ENCODE assay signal across 23 mouse cellular contexts in genomic region chr2:173292551-173292950, GRCm38 (mm10). TPM values are rescaled to one million over a fixed set of nuclear protein-coding genes. Genes with fewer than 3 reads are reported as not detected.
DNase-seq lines count a peak whose midpoint lies in the region; ATAC-seq and TF ChIP-seq lines count a peak whose summit lies in the region.
"Had no signal": no experiment of that assay in that cellular context is flagged by ENCODE, and none has a peak within 500 bp of the region (broad histone marks: within the 10 kb centered on the region; RNA-seq: fewer than 3 reads in every experiment).

No protein-coding gene starts in this region.

- no peak overlapping the region for H3K4me2 ChIP-seq in hindbrain, embryonic 15.5 days
- H3K4me2 ChIP-seq in limb, embryonic 13.5 days (replicated peaks), result no peak overlapping the region
- H3K4me2 ChIP-seq: embryonic facial prominence, embryonic 12.5 days; embryonic facial prominence, embryonic 15.5 days; heart, embryonic 12.5 days; heart, embryonic 15.5 days; hindbrain, embryonic 12.5 days had no signal

- WGBS in hindbrain, embryonic 15.5 days, result 97% methylated on average over 2 of the region's 2 CpGs
- WGBS in hindbrain, embryonic 10.5 days, result 97% methylated on average over 2 of the region's 2 CpGs
- 88% methylated on average over 2 of the region's 2 CpGs for WGBS in limb, embryonic 13.5 days
- 90% methylated on average over 2 of the region's 2 CpGs for WGBS in limb, embryonic 10.5 days

- TF ChIP-seq CTCF in E14TG2a.4 (conservative IDR thresholded peaks at IDR 0.05; ENCODE audit: low read length), result no peak

- 0 out of 2 replicates have a peak, but pooled peaks cover 4% of the 10 kb centered on the region for H3K4me1 ChIP-seq in hindbrain, embryonic 15.5 days (replicated peaks)
- H3K4me1 ChIP-seq in hindbrain, embryonic 10.5 days (replicated peaks), result no peaks in the 10 kb centered on the region
- no peaks in the 10 kb centered on the region for H3K4me1 ChIP-seq in limb, embryonic 13.5 days
- H3K4me1 ChIP-seq in limb, embryonic 10.5 days, result no peaks in the 10 kb centered on the region
- peaks cover 53% of the 10 kb centered on the region for H3K4me1 ChIP-seq in E14TG2a.4 (replicated peaks; ENCODE audit: low read depth, low read length)
- H3K4me1 ChIP-seq: embryonic facial prominence, embryonic 12.5 days; embryonic facial prominence, embryonic 15.5 days; heart, embryonic 12.5 days; heart, embryonic 15.5 days; hindbrain, embryonic 12.5 days had no signal

- no peak overlapping the region for H3K9ac ChIP-seq in hindbrain, embryonic 15.5 days
- H3K9ac ChIP-seq in limb, embryonic 13.5 days, result no peak overlapping the region
- H3K9ac ChIP-seq: embryonic facial prominence, embryonic 12.5 days; embryonic facial prominence, embryonic 15.5 days; forebrain, postnatal 0 days; heart, embryonic 12.5 days; heart, embryonic 15.5 days; hindbrain, embryonic 12.5 days had no signal

- no peak overlapping the region for H3K27ac ChIP-seq in hindbrain, embryonic 15.5 days (replicated peaks)
- no peak overlapping the region for H3K27ac ChIP-seq in hindbrain, embryonic 10.5 days
- H3K27ac ChIP-seq in limb, embryonic 13.5 days, result no peak overlapping the region
- H3K27ac ChIP-seq in limb, embryonic 10.5 days, result no peak overlapping the region
- H3K27ac ChIP-seq: embryonic facial prominence, embryonic 12.5 days; embryonic facial prominence, embryonic 15.5 days; heart, embryonic 15.5 days; hindbrain, embryonic 12.5 days had no signal

- H3K9me3 ChIP-seq in hindbrain, embryonic 15.5 days, result no peaks in the 10 kb centered on the region
- H3K9me3 ChIP-seq in hindbrain, embryonic 10.5 days, result no peaks in the 10 kb centered on the region
- H3K9me3 ChIP-seq in limb, embryonic 13.5 days, result no peaks in the 10 kb centered on the region; the same call in 1 of the 2 replicates
- H3K9me3 ChIP-seq in limb, embryonic 10.5 days (replicated peaks), result no peaks in the 10 kb centered on the region
- peaks cover 6% of the 10 kb centered on the region; the same call in 1 of the 2 replicates for H3K9me3 ChIP-seq in E14TG2a.4 (ENCODE audit: low read length)
- H3K9me3 ChIP-seq: embryonic facial prominence, embryonic 12.5 days; embryonic facial prominence, embryonic 15.5 days; heart, embryonic 12.5 days; heart, embryonic 15.5 days; hindbrain, embryonic 12.5 days had no signal

- H3K4me3 ChIP-seq in hindbrain, embryonic 15.5 days, result no peak overlapping the region
- no peak overlapping the region for H3K4me3 ChIP-seq in hindbrain, embryonic 10.5 days
- no peak overlapping the region for H3K4me3 ChIP-seq in limb, embryonic 13.5 days
- H3K4me3 ChIP-seq in limb, embryonic 10.5 days, result no peak overlapping the region
- H3K4me3 ChIP-seq in E14TG2a.4 (replicated peaks; ENCODE audit: low read length), result peak overlapping the region; percentile 89; the same call in 1 of the 2 replicates
- H3K4me3 ChIP-seq: embryonic facial prominence, embryonic 12.5 days; embryonic facial prominence, embryonic 15.5 days; heart, embryonic 12.5 days; heart, embryonic 15.5 days; hindbrain, embryonic 12.5 days had no signal

- no peaks in the 10 kb centered on the region for H3K27me3 ChIP-seq in hindbrain, embryonic 15.5 days
- H3K27me3 ChIP-seq in hindbrain, embryonic 10.5 days (ENCODE audit: insufficient read depth, poor library complexity, severe bottlenecking), result no peaks in the 10 kb centered on the region
- H3K27me3 ChIP-seq in limb, embryonic 13.5 days, result no peaks in the 10 kb centered on the region
- no peaks in the 10 kb centered on the region for H3K27me3 ChIP-seq in limb, embryonic 10.5 days (ENCODE audit: low read depth, poor library complexity, severe bottlenecking)
- H3K27me3 ChIP-seq in E14TG2a.4 (ENCODE audit: insufficient read depth, low read length), result no peaks in the 10 kb centered on the region
- H3K27me3 ChIP-seq: embryonic facial prominence, embryonic 12.5 days; embryonic facial prominence, embryonic 15.5 days; heart, embryonic 12.5 days; heart, embryonic 15.5 days; hindbrain, embryonic 12.5 days; Patski had no signal

- H3K36me3 ChIP-seq in hindbrain, embryonic 15.5 days, result no peaks in the 10 kb centered on the region
- H3K36me3 ChIP-seq in hindbrain, embryonic 10.5 days, result no peaks in the 10 kb centered on the region
- H3K36me3 ChIP-seq in limb, embryonic 13.5 days, result no peaks in the 10 kb centered on the region
- no peaks in the 10 kb centered on the region for H3K36me3 ChIP-seq in limb, embryonic 10.5 days
- peaks cover 54% of the 10 kb centered on the region for H3K36me3 ChIP-seq in E14TG2a.4 (ENCODE audit: insufficient read depth, low read length)
- H3K36me3 ChIP-seq: embryonic facial prominence, embryonic 12.5 days; embryonic facial prominence, embryonic 15.5 days; G1E; heart, embryonic 12.5 days; heart, embryonic 15.5 days; hindbrain, embryonic 12.5 days had no signal

- ATAC-seq in hindbrain, embryonic 15.5 days (ENCODE audit: low FRiP score, low read depth), result peak; percentile 23; the same call in 1 of the 2 replicates
- 0 out of 2 replicates have a peak, but pooled peaks have one; percentile 24 for ATAC-seq in limb, embryonic 13.5 days (ENCODE audit: low FRiP score, low read depth)
- ATAC-seq: forebrain, embryonic 14.5 days; Patski had no signal

- no peak for DNase-seq in hindbrain, embryonic 10.5 days (ENCODE audit: low spot score)
- DNase-seq in limb, embryonic 10.5 days (ENCODE audit: low spot score), result no peak
- no peak for DNase-seq in urinary bladder, postnatal 36 days (ENCODE audit: low spot score in 2 of 2)
- DNase-seq: adrenal gland, postnatal 10 days; cerebellum, adult 11 months; cerebellum, adult 2 months; cerebellum, adult 9-11 months; cerebellum, postnatal 25 days; gastrocnemius, postnatal 25 days; heart, postnatal 10 days; heart, postnatal 4 days had no signal

RNA-seq across cellular contexts. Expression of gene Pmepa1, which starts 16.2 kb away (rescaled TPM):
- polyA plus RNA-seq in hindbrain, embryonic 15.5 days (2015; fragmentation: Nextera tagmentation; extraction: Ambion mirVana), result 4.4 and 5.0 TPM in 2 replicates
- polyA plus RNA-seq in hindbrain, embryonic 10.5 days (2016; fragmentation: Nextera tagmentation; extraction: Ambion mirVana), result 1.3 and 2.9 TPM in 2 replicates
- 5.6 and 6.0 TPM in 2 replicates for polyA plus RNA-seq in limb, embryonic 13.5 days (2015; fragmentation: Nextera tagmentation; extraction: Ambion mirVana)
- 1.1 and 2.0 TPM in 2 replicates for polyA plus RNA-seq in limb, embryonic 10.5 days (2016; fragmentation: Nextera tagmentation; extraction: Ambion mirVana)
- polyA plus RNA-seq: G1E had no signal
